Mouse (Mus musculus) liver, embryonic 13.5 days (tissue): ENCODE results near the gene Parpbp. TPM values are rescaled to one million over a fixed set of nuclear protein-coding genes. Genes with fewer than 3 reads are reported as not detected.

ENCODE experiments used
- ATAC-seq: fragments of 200-750 bp; cut with Nextera tagmentation; 2 replicates; pipeline ENCODE4 v1.8.0; 2017; ENCODE audit warnings: low read depth, mild to moderate bottlenecking, moderate number of reproducible peaks, moderate library complexity
- DNase-seq: peaks from one replicate; pipeline ENCODE4 v3.0.0; 2022
- H3K27ac ChIP-seq: fragments of 300-500 bp; sonication (generic); 2 replicates; pipeline ENCODE4 v1.5.1; 2015; ENCODE audit warnings: moderate library complexity, mild to moderate bottlenecking, inconsistent platforms
- H3K27me3 ChIP-seq: fragments of 300-500 bp; sonication (generic); 2 replicates; pipeline ENCODE4 v1.6.1; 2015; ENCODE audit warnings: mild to moderate bottlenecking, inconsistent platforms
- H3K36me3 ChIP-seq: fragments of 300-500 bp; sonication (generic); 2 replicates; pipeline ENCODE4 v1.6.1; 2015; ENCODE audit warnings: mild to moderate bottlenecking, inconsistent platforms
- H3K4me1 ChIP-seq: fragments of 300-500 bp; sonication (generic); replicated peaks from 2 replicates; pipeline ENCODE4 v1.6.1; 2015; ENCODE audit warnings: inconsistent platforms
- H3K4me2 ChIP-seq: fragments of 300-500 bp; sonication (generic); 2 replicates; pipeline ENCODE4 v1.6.1; 2015; ENCODE audit warnings: inconsistent platforms, mild to moderate bottlenecking, moderate library complexity
- H3K4me3 ChIP-seq: fragments of 300-500 bp; sonication (generic); replicated peaks from 2 replicates; pipeline ENCODE4 v1.5.1; 2015; ENCODE audit warnings: mild to moderate bottlenecking, inconsistent platforms
- H3K9ac ChIP-seq: fragments of 300-500 bp; sonication (generic); 2 replicates; pipeline ENCODE4 v1.6.1; 2015; ENCODE audit warnings: mild to moderate bottlenecking, inconsistent platforms
- H3K9me3 ChIP-seq: fragments of 300-500 bp; sonication (generic); replicated peaks from 2 replicates; pipeline ENCODE4 v1.6.1; 2016; ENCODE audit warnings: inconsistent platforms
- WGBS: fragments of 180-500 bp; shearing (Covaris S2); methylation state at CpG from one replicate; pipeline ENCODE4 v1.1.7; 2015; ENCODE audit not compliant: insufficient replicate concordance; 5-methylcytosine and 5-hydroxymethylcytosine counted together
- polyA plus RNA-seq: library from polyadenylated mRNA; unstranded; fragments of >200 nt; fragmentation: Nextera tagmentation; extraction: Ambion mirVana; gene quantifications from 2 replicates; pipeline ENCODE4 v1.2.1, GENCODE M21; 2015

The Parpbp gene
- 13.4 and 19.5 TPM in 2 replicates for polyA plus RNA-seq

GRCm38 (mm10) chr10:88146707-88147477 is at the start of gene Parpbp, which contains the start of gene Nup37:
Gene Parpbp, minus strand, starts transcription at chr10:88146941.
Gene Nup37, plus strand, starts transcription at chr10:88146992.
- peak within 1 kb of the TSS; percentile 74 for H3K27ac ChIP-seq
- DNase-seq (peak; percentile 89), ATAC-seq (peak; percentile 100)
- WGBS = under 1% methylated on average over 53 of the region's 53 CpGs
- peaks cover 41% of the 10 kb centered on the region for H3K36me3 ChIP-seq
- no peaks in the 10 kb centered on the region for H3K9me3 ChIP-seq
- peak within 1 kb of the TSS; percentile 79 for H3K4me2 ChIP-seq
- peaks cover 33% of the 10 kb centered on the region for H3K4me1 ChIP-seq
- H3K9ac ChIP-seq = peak within 1 kb of the TSS; percentile 84
- no peaks in the 10 kb centered on the region for H3K27me3 ChIP-seq
- peak within 1 kb of the TSS; percentile 88 for H3K4me3 ChIP-seq

GRCm38 (mm10) chr10:88167438-88168077 is 20.8 kb upstream of the Parpbp start:
- H3K27ac ChIP-seq = no peak overlapping the region
- H3K4me2 ChIP-seq = no peak overlapping the region
- DNase-seq = no peak
- 65% methylated on average over 7 of the region's 7 CpGs for WGBS
- peaks cover 31% of the 10 kb centered on the region for H3K36me3 ChIP-seq
- H3K9ac ChIP-seq = no peak overlapping the region
- H3K4me1 ChIP-seq = no peaks in the 10 kb centered on the region
- no peaks in the 10 kb centered on the region for H3K27me3 ChIP-seq
- no peak overlapping the region for H3K4me3 ChIP-seq
- ATAC-seq = no peak
- no peaks in the 10 kb centered on the region for H3K9me3 ChIP-seq

- no peak for DNase-seq
- H3K27ac ChIP-seq = no peak overlapping the region
Observed at GRCm38 (mm10) chr10:88166158-88166557, 19.4 kb upstream of the Parpbp start.

GRCm38 (mm10) chr10:88162676-88163075 is 15.9 kb upstream of the Parpbp start:
- no peak overlapping the region for H3K9ac ChIP-seq
- peaks cover 53% of the 10 kb centered on the region for H3K36me3 ChIP-seq

More at GRCm38 (mm10) chr10:88166158-88166557, 19.4 kb upstream of the Parpbp start:
- no peaks in the 10 kb centered on the region for H3K4me1 ChIP-seq
- no peak overlapping the region for H3K4me2 ChIP-seq
- no peak overlapping the region for H3K9ac ChIP-seq
- ATAC-seq = no peak
- 86% methylated on average over 3 of the region's 3 CpGs for WGBS
- H3K27me3 ChIP-seq = no peaks in the 10 kb centered on the region
- no peaks in the 10 kb centered on the region for H3K9me3 ChIP-seq
- peaks cover 32% of the 10 kb centered on the region for H3K36me3 ChIP-seq
- H3K4me3 ChIP-seq = no peak overlapping the region

GRCm38 (mm10) chr10:88162096-88162495 is 15.4 kb upstream of the Parpbp start:
- DNase-seq = no peak
- no peak overlapping the region for H3K9ac ChIP-seq
- H3K4me2 ChIP-seq = no peak overlapping the region
- no peaks in the 10 kb centered on the region for H3K9me3 ChIP-seq
- no peaks in the 10 kb centered on the region for H3K4me1 ChIP-seq
- no peak for ATAC-seq
- WGBS = 94% methylated on average over 2 of the region's 2 CpGs
- H3K27ac ChIP-seq = no peak overlapping the region
- H3K36me3 ChIP-seq = peaks cover 55% of the 10 kb centered on the region
- no peak overlapping the region for H3K4me3 ChIP-seq
- H3K27me3 ChIP-seq = no peaks in the 10 kb centered on the region

More at GRCm38 (mm10) chr10:88162676-88163075, 15.9 kb upstream of the Parpbp start:
- Histone ChIP-seq H3K27ac (no peak overlapping the region), H3K27me3 (no peaks in the 10 kb centered on the region), H3K4me2 (no peak overlapping the region), H3K9me3 (no peaks in the 10 kb centered on the region), H3K4me3 (no peak overlapping the region), H3K4me1 (no peaks in the 10 kb centered on the region)
- 83% methylated on average over 5 of the region's 5 CpGs for WGBS
- DNase-seq (no peak), ATAC-seq (no peak)

GRCm38 (mm10) chr10:88151658-88152057 is 4.9 kb upstream of the Parpbp start:
- H3K9ac ChIP-seq = no peak overlapping the region
- H3K36me3 ChIP-seq = peaks cover 66% of the 10 kb centered on the region
- H3K4me3 ChIP-seq = no peak overlapping the region
- H3K27me3 ChIP-seq = no peaks in the 10 kb centered on the region
- 69% methylated on average over 6 of the region's 6 CpGs for WGBS
- H3K9me3 ChIP-seq = no peaks in the 10 kb centered on the region
- H3K4me1 ChIP-seq = peaks cover 8% of the 10 kb centered on the region; the same call in 1 of the 2 replicates
- ATAC-seq = no peak
- no peak for DNase-seq
- no peak overlapping the region for H3K27ac ChIP-seq
- no peak overlapping the region for H3K4me2 ChIP-seq

DNA sequence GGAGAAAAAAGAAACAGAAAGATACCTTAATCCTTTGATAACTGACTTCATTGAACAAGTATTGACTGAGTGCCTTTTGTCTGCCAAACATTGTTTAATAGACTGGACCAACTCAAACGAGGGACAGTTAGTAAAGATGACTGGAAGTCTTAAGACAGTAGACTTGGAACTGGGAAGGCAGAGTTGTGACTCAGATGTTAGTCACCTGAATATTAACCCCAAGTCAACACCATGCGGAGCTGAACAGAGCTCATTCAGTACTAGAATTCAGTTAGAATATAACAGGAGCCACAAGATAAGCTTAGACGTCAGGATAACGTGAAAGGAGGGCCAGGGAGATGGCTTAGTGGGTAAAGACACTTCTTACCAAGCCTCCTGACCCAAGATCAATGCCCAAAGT is 3.6 kb upstream of the Parpbp start:
- Histone ChIP-seq H3K27ac (no peak overlapping the region), H3K4me2 (no peak overlapping the region), H3K4me3 (no peak overlapping the region), H3K9ac (no peak overlapping the region), H3K9me3 (no peaks in the 10 kb centered on the region), H3K4me1 (peaks cover 18% of the 10 kb centered on the region), H3K36me3 (peaks cover 59% of the 10 kb centered on the region), H3K27me3 (no peaks in the 10 kb centered on the region)
- ATAC-seq = no peak
- 73% methylated on average over 4 of the region's 4 CpGs for WGBS
- DNase-seq = no peak

GRCm38 (mm10) chr10:88146187-88146586 is 554 bp downstream of the Parpbp start:
- DNase-seq (no peak), ATAC-seq (peak; percentile 15; the same call in 1 of the 2 replicates)
- Histone ChIP-seq H3K27me3 (no peaks in the 10 kb centered on the region), H3K4me2 (peak overlapping the region; percentile 79), H3K36me3 (peaks cover 34% of the 10 kb centered on the region), H3K9me3 (no peaks in the 10 kb centered on the region), H3K4me3 (peak overlapping the region; percentile 88), H3K27ac (peak overlapping the region; percentile 74), H3K9ac (peak overlapping the region; percentile 84), H3K4me1 (peaks cover 33% of the 10 kb centered on the region)
- 13% methylated on average over 7 of the region's 7 CpGs for WGBS

- no peak for ATAC-seq
Observed at GRCm38 (mm10) chr10:88135630-88136029, 11.1 kb downstream of the Parpbp start.

GRCm38 (mm10) chr10:88119721-88120120 is 27.0 kb downstream of the Parpbp start:
- Histone ChIP-seq H3K4me1 (no peaks in the 10 kb centered on the region), H3K9ac (no peak overlapping the region), H3K4me2 (no peak overlapping the region), H3K27ac (no peak overlapping the region), H3K4me3 (no peak overlapping the region), H3K9me3 (no peaks in the 10 kb centered on the region), H3K36me3 (peaks cover 39% of the 10 kb centered on the region), H3K27me3 (no peaks in the 10 kb centered on the region)
- ATAC-seq (no peak), DNase-seq (no peak)

More at GRCm38 (mm10) chr10:88135630-88136029, 11.1 kb downstream of the Parpbp start:
- Histone ChIP-seq H3K27ac (no peak overlapping the region), H3K4me1 (no peaks in the 10 kb centered on the region), H3K4me3 (no peak overlapping the region), H3K9me3 (no peaks in the 10 kb centered on the region), H3K27me3 (no peaks in the 10 kb centered on the region), H3K9ac (no peak overlapping the region), H3K36me3 (peaks cover 33% of the 10 kb centered on the region), H3K4me2 (no peak overlapping the region)
- WGBS = 91% methylated on average over 16 of the region's 16 CpGs
- no peak for DNase-seq

- no peak for DNase-seq
- H3K4me3 ChIP-seq = no peak overlapping the region
- H3K4me1 ChIP-seq = no peaks in the 10 kb centered on the region
- H3K36me3 ChIP-seq = peaks cover 30% of the 10 kb centered on the region
- no peak overlapping the region for H3K27ac ChIP-seq
- 88% methylated on average over 2 of the region's 2 CpGs for WGBS
- H3K27me3 ChIP-seq = no peaks in the 10 kb centered on the region
- H3K9ac ChIP-seq = no peak overlapping the region
- H3K9me3 ChIP-seq = no peaks in the 10 kb centered on the region
- no peak for ATAC-seq
- H3K4me2 ChIP-seq = no peak overlapping the region
Observed at GRCm38 (mm10) chr10:88113290-88113689, 33.5 kb downstream of the Parpbp start.
